Mouse (Mus musculus) testis, adult 2 months (tissue): Measurements from ENCODE around the gene Klhl20. TPM values are rescaled to one million over a fixed set of nuclear protein-coding genes. Genes with fewer than 3 reads are reported as not detected.

Experiments used
- H3K27ac ChIP-seq: fragments of 200-500 bp; 2 replicates; pipeline ENCODE4 v1.5.1; 2012; ENCODE audit warnings: low read depth, low read length; ENCODE audit not compliant: control insufficient read depth, insufficient read depth
- H3K27me3 ChIP-seq: fragments of 200-500 bp; 2 replicates; pipeline ENCODE4 v1.6.1; 2012; ENCODE audit warnings: mild to moderate bottlenecking, low read length, moderate library complexity; ENCODE audit not compliant: control insufficient read depth, insufficient read depth
- H3K36me3 ChIP-seq: fragments of 200-500 bp; 2 replicates; pipeline ENCODE4 v1.6.1; 2012; ENCODE audit warnings: mild to moderate bottlenecking, low read length; ENCODE audit not compliant: control insufficient read depth, insufficient read depth
- H3K4me1 ChIP-seq: fragments of 200-500 bp; 2 replicates; pipeline ENCODE4 v1.6.1; 2012; ENCODE audit warnings: low read length; ENCODE audit not compliant: control insufficient read depth, insufficient read depth
- H3K4me3 ChIP-seq: fragments of 200-500 bp; 2 replicates; pipeline ENCODE4 v1.5.1; 2012; ENCODE audit warnings: low read depth, mild to moderate bottlenecking, low read length, moderate library complexity, mixed read lengths; ENCODE audit not compliant: control insufficient read depth
- CTCF ChIP-seq: fragments of 200-500 bp; IDR thresholded peaks from 2 replicates; pipeline ENCODE4 v1.5.1; 2012; ENCODE audit warnings: low read depth, mild to moderate bottlenecking, inconsistent platforms, low read length, moderate library complexity; ENCODE audit not compliant: control insufficient read depth, insufficient read depth, insufficient replicate concordance
- POLR2A ChIP-seq: fragments of 200-500 bp; IDR thresholded peaks from 2 replicates; pipeline ENCODE4 v1.6.1; 2012; ENCODE audit warnings: low read depth, mild to moderate bottlenecking, inconsistent platforms, low read length, moderate library complexity; ENCODE audit not compliant: control insufficient read depth
- polyA plus RNA-seq: library from polyadenylated mRNA; depleted of rRNA; stranded (reverse); fragments of >200 nt; gene quantifications from 2 replicates; pipeline ENCODE4 v1.2.3, GENCODE M21; 2012; rRNA removed

The Klhl20 gene
- polyA plus RNA-seq, 1 experiment: 6.1 TPM

DNA sequence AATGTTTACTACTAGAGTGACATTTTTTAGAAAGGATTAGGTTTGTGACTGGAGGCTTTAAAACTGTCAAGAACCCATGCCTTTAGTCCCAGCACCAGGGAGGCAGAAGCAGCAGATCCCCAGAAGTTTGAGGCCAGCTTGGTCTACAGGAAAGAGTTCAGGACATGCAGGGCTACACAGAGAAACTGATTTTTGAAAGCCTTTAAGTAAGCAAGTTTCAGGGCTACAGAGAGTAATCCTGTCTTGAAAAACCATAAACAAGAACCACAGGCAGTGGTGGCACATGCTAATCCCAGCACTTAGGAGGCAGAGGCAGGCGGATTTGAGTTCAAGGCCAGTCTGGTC is 90.9 kb downstream of the Klhl20 start:
- H3K4me3 ChIP-seq: no peak overlapping the region
- TF ChIP-seq POLR2A (no peak), CTCF (no peak)
- H3K27me3 ChIP-seq: no peaks in the 10 kb centered on the region
- no peak overlapping the region for H3K27ac ChIP-seq
- no peaks in the 10 kb centered on the region for H3K4me1 ChIP-seq
- H3K36me3 ChIP-seq: no peaks in the 10 kb centered on the region; the same call in none of the 2 replicates

DNA sequence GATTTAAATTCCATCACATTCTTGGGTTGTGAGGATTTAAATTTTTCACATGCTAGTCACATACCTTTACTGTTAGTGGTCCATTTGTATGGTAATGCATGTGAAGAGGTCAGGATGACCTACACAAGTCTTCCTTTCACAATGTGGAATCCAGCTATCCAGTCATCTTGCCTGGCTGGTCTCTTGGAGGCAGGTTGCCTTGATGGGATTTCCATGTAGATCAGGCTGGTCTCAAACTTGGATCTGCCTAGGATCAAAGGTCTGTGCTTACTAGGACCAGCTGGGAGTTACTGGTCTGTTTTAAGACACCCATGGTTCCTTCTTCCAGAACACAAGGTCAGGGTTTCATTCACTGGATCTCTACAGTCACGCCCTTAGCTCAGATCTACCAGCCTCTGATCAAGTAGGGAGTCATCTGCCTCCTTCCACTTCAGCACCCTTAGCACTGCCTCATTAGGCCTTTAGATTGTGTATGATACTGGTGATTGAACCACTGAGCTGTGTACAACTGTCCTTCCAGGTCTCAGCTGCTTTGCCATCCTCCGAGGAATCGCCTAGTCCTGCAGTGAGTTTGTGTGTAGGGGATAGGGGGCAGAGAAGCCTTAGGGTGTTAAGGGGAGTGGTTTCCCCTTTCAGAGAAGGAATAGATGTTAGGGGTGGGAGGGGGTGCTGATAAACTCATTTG is 91.4 kb downstream of the Klhl20 start:
- Histone ChIP-seq H3K27me3 (no peaks in the 10 kb centered on the region), H3K4me3 (no peak overlapping the region), H3K27ac (no peak overlapping the region), H3K4me1 (no peaks in the 10 kb centered on the region), H3K36me3 (no peaks in the 10 kb centered on the region; the same call in none of the 2 replicates)
- TF ChIP-seq CTCF (no peak), POLR2A (no peak)

DNA sequence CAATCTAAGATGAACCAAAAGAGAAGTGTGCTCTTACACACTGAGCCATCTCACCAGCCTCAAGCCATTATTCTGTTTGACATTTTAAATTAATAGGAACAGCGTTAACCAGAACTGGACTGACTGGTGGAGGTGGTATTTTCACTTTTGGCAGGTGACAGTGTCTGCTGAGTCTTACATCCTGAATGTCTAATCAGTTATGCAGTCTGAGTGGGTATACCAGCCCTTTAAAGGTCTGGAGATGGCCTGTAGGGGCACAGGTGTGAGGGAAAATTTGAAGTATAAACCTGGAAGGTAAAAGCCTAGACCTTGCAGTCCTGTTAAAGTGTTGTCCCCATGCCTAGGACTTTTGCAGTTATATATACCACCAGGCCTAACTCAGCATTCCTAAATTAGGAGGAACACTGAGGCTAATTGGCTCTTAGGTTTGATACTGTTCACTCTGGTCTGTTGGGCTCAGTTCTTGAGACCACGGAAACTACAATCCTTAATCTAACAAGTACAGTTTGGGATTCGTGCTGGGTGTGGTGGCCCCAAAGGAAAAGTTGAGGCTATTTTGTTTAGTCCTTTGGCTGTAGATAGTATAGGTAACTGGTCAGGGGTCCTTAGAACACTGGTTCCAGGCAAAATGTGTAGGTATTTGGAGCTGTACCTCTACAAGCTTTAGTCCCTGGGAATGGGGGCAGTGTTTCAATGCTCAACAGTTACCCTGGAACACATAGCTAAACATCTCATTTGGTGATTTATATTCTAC is 92.2 kb downstream of the Klhl20 start:
- no peaks in the 10 kb centered on the region for H3K4me1 ChIP-seq
- TF ChIP-seq POLR2A: no peak
- TF ChIP-seq CTCF: no peak
- H3K4me3 ChIP-seq: no peak overlapping the region
- no peak overlapping the region for H3K27ac ChIP-seq
- no peaks in the 10 kb centered on the region; the same call in none of the 2 replicates for H3K36me3 ChIP-seq
- H3K27me3 ChIP-seq: no peaks in the 10 kb centered on the region

Other genes with a start within 250 kb of the Klhl20 start
- 34.6 and 34.7 TPM in 2 replicates for gene Rc3h1, start 225.1 kb downstream of the Klhl20 start, polyA plus RNA-seq
- 0.69 and 1.3 TPM in 2 replicates for gene Serpinc1, start 152.9 kb downstream of the Klhl20 start, polyA plus RNA-seq
- 2.4 and 3.2 TPM in 2 replicates for gene Zbtb37, start 96.7 kb downstream of the Klhl20 start, polyA plus RNA-seq
- 6.3 and 8.0 TPM in 2 replicates for gene Dars2, start 60.9 kb downstream of the Klhl20 start, polyA plus RNA-seq
- 5.5 and 5.7 TPM in 2 replicates for gene Cenpl, start 60.8 kb downstream of the Klhl20 start, polyA plus RNA-seq
- gene Ankrd45, start 11.2 kb upstream of the Klhl20 start, polyA plus RNA-seq: 22.4 and 28.8 TPM in 2 replicates
- 52.4 and 66.8 TPM in 2 replicates for gene Tex50, start 27.8 kb upstream of the Klhl20 start, polyA plus RNA-seq
- 115 and 129 TPM in 2 replicates for gene Prdx6, start 119.7 kb upstream of the Klhl20 start, polyA plus RNA-seq